Mouse (Mus musculus) 416B (cell line): ENCODE results near the gene Kdelr3.

Source experiments
- DNase-seq: peaks from one replicate; pipeline ENCODE4 v3.0.0; 2011; ENCODE audit warnings: low read depth

The Kdelr3 gene

GRCm38 (mm10) chr15:79575543-79576222 lies 59.5 kb downstream of the Kdelr3 start:
- no peak for DNase-seq

DNA sequence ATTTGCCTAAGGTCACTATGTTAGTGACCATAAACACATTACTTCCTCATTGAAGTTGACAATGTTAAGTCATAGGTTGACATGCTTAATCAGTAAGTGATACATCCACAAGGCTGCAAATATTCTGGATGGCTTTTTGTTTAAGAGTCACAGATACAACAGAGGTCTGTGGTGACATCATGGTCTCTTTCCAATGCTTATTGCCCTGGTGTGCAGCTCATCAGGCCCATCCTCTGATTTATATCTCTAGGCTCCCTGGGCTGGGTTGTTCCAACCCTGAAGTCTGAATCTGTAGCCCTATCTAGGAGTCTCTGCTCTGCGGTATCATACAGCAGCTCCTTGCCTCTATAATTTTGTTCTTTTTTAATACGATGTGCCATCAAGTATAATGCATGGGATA lies 60.7 kb downstream of the Kdelr3 start:
- DNase-seq = peak; percentile 26
